Mouse (Mus musculus): ENCODE results near the gene Fam180a. TPM values are rescaled to one million over a fixed set of nuclear protein-coding genes. Genes with fewer than 3 reads are reported as not detected.

Fam180a gene
- polyA plus RNA-seq, 1 experiment from 2014 or later, result 0.16 TPM

DNA sequence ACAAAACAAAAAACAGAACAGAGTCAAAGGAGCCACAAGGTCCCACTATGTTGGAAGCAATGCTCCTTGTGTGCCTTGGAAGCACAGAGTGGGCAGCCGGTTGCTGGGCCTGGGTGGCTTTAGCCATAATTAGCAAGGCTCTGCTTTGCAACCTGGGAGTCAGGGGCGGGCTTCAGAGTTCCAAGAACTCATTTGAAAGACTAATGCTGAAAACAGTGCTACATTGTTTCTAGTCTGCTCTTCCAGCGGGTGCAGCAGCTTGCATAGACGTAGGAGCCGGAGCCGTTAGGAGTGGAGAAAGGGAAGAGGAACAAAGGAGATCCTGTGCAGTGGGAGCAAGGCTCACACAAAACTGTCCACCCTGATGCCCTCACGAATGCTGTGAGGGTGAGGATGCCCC is 37.0 kb downstream of the Fam180a start:
- Histone ChIP-seq H3K4me3 (ENCODE audit: low read depth, low read length) (no peak overlapping the region), H3K27me3 (ENCODE audit: control insufficient read depth, insufficient read depth, low read length) (no peaks in the 10 kb centered on the region), H3K4me2 (no peak overlapping the region), H3K9ac (ENCODE audit: low read depth, low read length) (no peak overlapping the region), H3K4me1 (ENCODE audit: control insufficient read depth, insufficient read depth, low read length) (peaks cover 13% of the 10 kb centered on the region), H3K9me3 (replicated peaks; ENCODE audit: control insufficient read depth, low read length) (no peaks in the 10 kb centered on the region), H3K36me3 (ENCODE audit: control insufficient read depth, insufficient read depth, low read length) (no peaks in the 10 kb centered on the region), H3K27ac (ENCODE audit: low read depth, low read length) (no peak overlapping the region; the same call in 1 of the 2 replicates)
- 56% methylated on average over 7 of the region's 7 CpGs for WGBS (ENCODE audit: insufficient replicate concordance)
- ATAC-seq (replicated peaks; ENCODE audit: insufficient number of reproducible peaks, low FRiP score, low TSS enrichment), result no peak

GRCm38 (mm10) chr6:35288114-35288761 is 37.7 kb downstream of the Fam180a start:
- Histone ChIP-seq H3K4me3 (ENCODE audit: low read depth, low read length) (no peak overlapping the region), H3K27me3 (ENCODE audit: control insufficient read depth, insufficient read depth, low read length) (no peaks in the 10 kb centered on the region), H3K4me2 (no peak overlapping the region), H3K9me3 (replicated peaks; ENCODE audit: control insufficient read depth, low read length) (no peaks in the 10 kb centered on the region), H3K9ac (ENCODE audit: low read depth, low read length) (no peak overlapping the region), H3K4me1 (ENCODE audit: control insufficient read depth, insufficient read depth, low read length) (peaks cover 13% of the 10 kb centered on the region), H3K36me3 (ENCODE audit: control insufficient read depth, insufficient read depth, low read length) (no peaks in the 10 kb centered on the region), H3K27ac (ENCODE audit: low read depth, low read length) (peak overlapping the region; percentile 24; the same call in 1 of the 2 replicates)
- no peak for ATAC-seq (replicated peaks; ENCODE audit: insufficient number of reproducible peaks, low FRiP score, low TSS enrichment)
- WGBS (ENCODE audit: insufficient replicate concordance), result 51% methylated on average over 11 of the region's 11 CpGs

GRCm38 (mm10) chr6:35279306-35279705 is 46.6 kb downstream of the Fam180a start:
- WGBS (ENCODE audit: insufficient replicate concordance), result 70% methylated on average over 10 of the region's 10 CpGs
- ATAC-seq (replicated peaks; ENCODE audit: insufficient number of reproducible peaks, low FRiP score, low TSS enrichment), result no peak
- no peak overlapping the region for H3K4me2 ChIP-seq
- no peaks in the 10 kb centered on the region for H3K36me3 ChIP-seq (ENCODE audit: control insufficient read depth, insufficient read depth, low read length)
- H3K9ac ChIP-seq (ENCODE audit: low read depth, low read length), result no peak overlapping the region
- peaks cover 7% of the 10 kb centered on the region; the same call in 1 of the 2 replicates for H3K4me1 ChIP-seq (ENCODE audit: control insufficient read depth, insufficient read depth, low read length)
- no peak overlapping the region for H3K4me3 ChIP-seq (ENCODE audit: low read depth, low read length)
- H3K9me3 ChIP-seq (replicated peaks; ENCODE audit: control insufficient read depth, low read length), result no peaks in the 10 kb centered on the region
- H3K27me3 ChIP-seq (ENCODE audit: control insufficient read depth, insufficient read depth, low read length), result no peaks in the 10 kb centered on the region
- no peak overlapping the region for H3K27ac ChIP-seq (ENCODE audit: low read depth, low read length)

DNA sequence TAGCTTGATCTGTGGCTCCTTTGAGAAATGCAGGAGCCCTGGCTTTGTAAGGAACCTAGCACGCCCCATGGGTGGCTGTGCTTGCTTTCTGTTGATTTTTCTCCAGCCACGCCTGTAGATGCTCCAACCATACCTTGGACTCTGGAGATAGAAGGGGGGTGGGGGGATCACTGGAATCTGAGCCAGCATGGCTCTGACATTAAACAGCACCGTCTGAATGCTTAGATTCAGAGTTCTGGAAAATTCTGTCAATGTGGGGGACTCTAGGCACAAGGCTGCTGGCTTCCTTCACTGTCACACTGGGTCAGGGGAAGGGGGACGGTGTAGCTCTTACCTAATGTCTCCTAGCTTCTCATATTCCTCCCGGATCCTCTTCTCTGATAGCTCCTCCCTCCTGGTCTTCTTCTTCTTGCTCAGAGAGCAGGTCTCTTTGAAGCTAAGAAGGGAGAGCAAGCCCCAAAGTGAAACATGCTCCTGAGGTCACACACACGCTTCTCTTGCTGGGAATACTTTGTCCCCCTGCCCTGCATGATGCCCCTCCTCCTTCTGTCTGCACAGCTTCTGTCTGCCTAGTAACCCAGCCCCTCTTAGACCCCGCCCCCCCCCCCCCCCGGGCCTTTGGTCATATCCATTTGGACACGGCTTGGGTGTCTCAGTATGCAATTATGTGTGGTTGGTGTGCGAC is 47.9 kb downstream of the Fam180a start:
- peaks cover 7% of the 10 kb centered on the region; the same call in 1 of the 2 replicates for H3K4me1 ChIP-seq (ENCODE audit: control insufficient read depth, insufficient read depth, low read length)
- no peak; the same call in 1 of the 2 replicates for ATAC-seq (replicated peaks; ENCODE audit: insufficient number of reproducible peaks, low FRiP score, low TSS enrichment)
- H3K27me3 ChIP-seq (ENCODE audit: control insufficient read depth, insufficient read depth, low read length), result no peaks in the 10 kb centered on the region
- H3K9me3 ChIP-seq (replicated peaks; ENCODE audit: control insufficient read depth, low read length), result no peaks in the 10 kb centered on the region
- no peak overlapping the region for H3K9ac ChIP-seq (ENCODE audit: low read depth, low read length)
- H3K27ac ChIP-seq (ENCODE audit: low read depth, low read length), result 0 out of 2 replicates have a peak overlapping the region, but pooled peaks have one; percentile 22
- WGBS (ENCODE audit: insufficient replicate concordance), result 42% methylated on average over 10 of the region's 10 CpGs
- H3K4me2 ChIP-seq, result peak overlapping the region; percentile 6; the same call in 1 of the 2 replicates
- H3K4me3 ChIP-seq (ENCODE audit: low read depth, low read length), result no peak overlapping the region
- H3K36me3 ChIP-seq (ENCODE audit: control insufficient read depth, insufficient read depth, low read length), result no peaks in the 10 kb centered on the region

DNA sequence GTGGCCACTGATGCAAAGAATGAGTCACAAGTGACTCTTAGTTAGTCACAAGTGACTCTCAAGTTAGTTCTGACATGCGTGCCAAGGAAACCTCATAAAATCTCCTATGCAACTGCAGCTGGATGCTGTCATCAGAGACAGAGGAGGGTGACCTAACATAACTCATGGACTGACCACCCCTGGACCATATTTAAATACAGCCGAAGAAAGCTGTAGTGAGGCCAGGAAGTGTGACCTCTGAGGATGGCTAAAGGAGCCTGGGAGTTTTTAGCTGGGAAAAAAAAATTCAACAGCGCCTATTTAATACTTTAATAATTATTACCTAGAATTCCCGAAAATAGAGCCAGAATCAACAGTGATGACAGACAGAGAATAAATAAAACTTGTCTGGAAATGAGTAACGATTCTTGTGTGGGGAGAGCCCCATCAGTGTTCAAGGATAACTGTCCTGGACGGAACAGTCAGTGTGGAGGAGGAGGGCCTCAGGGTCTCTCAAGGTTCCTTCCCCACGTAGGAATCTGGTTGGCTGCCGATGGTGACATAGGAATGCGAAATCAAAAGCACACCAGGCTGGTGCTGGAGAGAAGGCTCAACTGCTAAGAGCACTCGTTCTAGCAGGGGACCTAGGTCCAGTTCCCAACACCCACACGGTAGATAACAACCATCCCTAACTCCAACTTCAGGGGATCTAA is 52.4 kb downstream of the Fam180a start:
- Histone ChIP-seq H3K36me3 (ENCODE audit: control insufficient read depth, insufficient read depth, low read length) (no peaks in the 10 kb centered on the region), H3K4me2 (no peak overlapping the region), H3K4me1 (ENCODE audit: control insufficient read depth, insufficient read depth, low read length) (peaks cover 7% of the 10 kb centered on the region; the same call in 1 of the 2 replicates), H3K27ac (ENCODE audit: low read depth, low read length) (no peak overlapping the region), H3K4me3 (ENCODE audit: low read depth, low read length) (no peak overlapping the region), H3K27me3 (ENCODE audit: control insufficient read depth, insufficient read depth, low read length) (no peaks in the 10 kb centered on the region), H3K9me3 (replicated peaks; ENCODE audit: control insufficient read depth, low read length) (no peaks in the 10 kb centered on the region), H3K9ac (ENCODE audit: low read depth, low read length) (no peak overlapping the region)
- no peak for ATAC-seq (replicated peaks; ENCODE audit: insufficient number of reproducible peaks, low FRiP score, low TSS enrichment)
- 69% methylated on average over 11 of the region's 11 CpGs for WGBS (ENCODE audit: insufficient replicate concordance)

GRCm38 (mm10) chr6:35271868-35272765 is 53.8 kb downstream of the Fam180a start:
- 85% methylated on average over 20 of the region's 20 CpGs for whole genome bisulfite sequencing (ENCODE audit: insufficient replicate concordance)
- H3K27ac ChIP-seq (ENCODE audit: low read depth, low read length), result no peak overlapping the region
- no peaks in the 10 kb centered on the region for H3K36me3 ChIP-seq (ENCODE audit: control insufficient read depth, insufficient read depth, low read length)
- H3K9ac ChIP-seq (ENCODE audit: low read depth, low read length), result no peak overlapping the region
- no peaks in the 10 kb centered on the region for H3K4me1 ChIP-seq (ENCODE audit: control insufficient read depth, insufficient read depth, low read length)
- ATAC-seq (replicated peaks; ENCODE audit: insufficient number of reproducible peaks, low FRiP score, low TSS enrichment), result no peak
- no peaks in the 10 kb centered on the region for H3K27me3 ChIP-seq (ENCODE audit: control insufficient read depth, insufficient read depth, low read length)
- no peaks in the 10 kb centered on the region for H3K9me3 ChIP-seq (replicated peaks; ENCODE audit: control insufficient read depth, low read length)
- no peak overlapping the region for H3K4me3 ChIP-seq (ENCODE audit: low read depth, low read length)
- no peak overlapping the region for H3K4me2 ChIP-seq

GRCm38 (mm10) chr6:35271094-35271855 is 54.7 kb downstream of the Fam180a start:
- no peaks in the 10 kb centered on the region for H3K9me3 ChIP-seq (replicated peaks; ENCODE audit: control insufficient read depth, low read length)

More at GRCm38 (mm10) chr6:35271094-35271855, 54.7 kb downstream of the Fam180a start:
- H3K27ac ChIP-seq (ENCODE audit: low read depth, low read length), result no peak overlapping the region
- H3K27me3 ChIP-seq (ENCODE audit: control insufficient read depth, insufficient read depth, low read length), result no peaks in the 10 kb centered on the region
- no peak overlapping the region for H3K4me3 ChIP-seq (ENCODE audit: low read depth, low read length)
- WGBS (ENCODE audit: insufficient replicate concordance), result 84% methylated on average over 12 of the region's 12 CpGs
- no peak overlapping the region for H3K4me2 ChIP-seq
- no peaks in the 10 kb centered on the region for H3K36me3 ChIP-seq (ENCODE audit: control insufficient read depth, insufficient read depth, low read length)
- no peaks in the 10 kb centered on the region for H3K4me1 ChIP-seq (ENCODE audit: control insufficient read depth, insufficient read depth, low read length)
- ATAC-seq (replicated peaks; ENCODE audit: insufficient number of reproducible peaks, low FRiP score, low TSS enrichment), result no peak
- no peak overlapping the region for H3K9ac ChIP-seq (ENCODE audit: low read depth, low read length)

All from heart, embryonic 11.5 days (tissue).